Mouse (Mus musculus): Measurements from ENCODE around the gene Sik3.

Sik3 gene

DNA sequence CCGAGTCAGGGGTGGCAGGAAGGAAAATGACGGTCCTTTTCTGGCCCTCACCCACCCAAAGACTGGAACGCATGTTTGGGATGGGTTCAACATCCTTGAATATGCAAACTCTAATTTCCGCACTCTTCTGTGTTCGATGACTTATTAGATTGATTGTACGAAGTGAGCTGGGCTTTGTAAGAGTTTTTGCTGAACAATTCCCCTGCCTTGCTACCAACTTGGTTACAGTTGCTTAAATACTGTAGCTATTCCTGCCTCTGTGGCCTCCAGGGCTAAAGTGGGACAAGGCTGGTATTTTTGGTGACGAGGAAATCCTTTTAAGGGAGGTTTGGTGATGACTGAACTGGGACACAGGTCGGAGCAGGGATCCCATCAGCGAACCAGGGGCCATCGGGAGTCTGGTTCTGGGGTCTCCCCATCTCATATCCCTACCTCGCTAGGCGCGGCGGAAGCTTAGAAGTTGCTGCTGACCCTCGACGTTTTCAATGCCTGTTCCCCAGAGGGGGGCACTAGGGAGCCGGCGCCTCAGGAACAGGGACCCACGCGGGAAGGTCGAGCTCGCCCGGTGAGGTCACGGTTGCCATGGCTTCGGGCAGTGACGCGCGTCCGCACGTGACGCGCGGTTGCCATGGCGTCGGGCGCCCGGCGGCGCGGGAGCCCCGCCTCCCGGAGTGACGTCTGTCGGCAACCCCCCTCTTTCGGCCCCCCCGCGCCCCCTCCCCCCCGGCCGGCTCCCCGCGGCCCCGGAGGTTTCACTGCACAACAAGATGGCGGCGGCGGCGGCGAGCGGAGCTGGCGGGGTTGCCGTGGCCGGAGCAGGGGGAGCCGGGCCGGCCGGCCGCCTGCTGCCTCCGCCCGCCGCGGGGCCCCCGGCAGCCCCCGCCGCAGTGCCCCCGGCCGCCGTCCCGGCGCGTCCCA, at the start of gene Sik3, which contains the start of gene Pafah1b2:
TSS of gene Sik3 (plus strand) at position 730 of the 918 bp plus-strand sequence.
TSS of gene Pafah1b2 (minus strand) at position 600 of the 918 bp plus-strand sequence.
- DNase-seq (ENCODE audit: extremely low spot score, low read depth, low spot score) = peak; percentile 89

DNA sequence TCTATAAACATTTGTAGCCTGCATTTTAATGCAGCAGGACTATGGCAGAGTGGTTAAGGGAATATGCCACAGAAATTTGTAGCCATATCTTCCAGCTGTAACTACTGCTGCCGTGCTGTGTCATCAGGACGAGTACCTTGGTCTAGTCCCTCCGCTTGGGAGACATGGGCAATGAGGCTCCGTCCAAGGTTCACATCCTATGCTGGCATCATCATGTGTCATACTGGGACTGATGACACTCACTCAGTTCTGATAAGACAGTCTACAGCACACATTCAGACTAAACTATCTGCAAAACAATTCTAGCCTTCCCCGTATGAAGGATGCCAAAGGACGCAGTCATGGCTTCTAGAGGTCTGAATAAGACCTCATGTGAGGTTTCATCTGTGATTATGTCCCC, 49.0 kb upstream of the Sik3 start:
- no peak for DNase-seq (ENCODE audit: extremely low spot score, low read depth, low spot score)

DNA sequence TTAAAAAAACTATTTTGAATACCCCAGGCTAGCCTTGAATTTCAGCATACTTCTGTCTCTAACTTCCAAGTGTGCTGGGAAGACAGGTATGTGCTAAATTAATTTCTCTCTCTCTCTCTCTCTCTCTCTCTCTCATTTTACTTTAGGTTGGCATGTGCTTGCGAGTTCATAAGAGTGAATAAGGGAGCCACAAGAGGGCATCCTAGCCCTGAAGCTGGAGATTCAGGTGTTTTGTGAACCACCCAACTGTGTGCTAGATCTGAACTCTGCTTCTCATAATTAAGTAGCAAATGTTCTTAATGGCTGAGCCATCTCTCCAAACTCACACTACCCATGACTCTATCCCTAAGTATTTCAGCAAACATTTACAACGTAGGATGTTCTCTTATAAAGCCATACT, 35.7 kb upstream of the Sik3 start:
- DNase-seq (ENCODE audit: extremely low spot score, low read depth, low spot score) = no peak

- DNase-seq (ENCODE audit: extremely low spot score, low read depth, low spot score) = no peak
Observed at GRCm38 (mm10) chr9:45979778-45980177, 32.8 kb upstream of the Sik3 start.

DNA sequence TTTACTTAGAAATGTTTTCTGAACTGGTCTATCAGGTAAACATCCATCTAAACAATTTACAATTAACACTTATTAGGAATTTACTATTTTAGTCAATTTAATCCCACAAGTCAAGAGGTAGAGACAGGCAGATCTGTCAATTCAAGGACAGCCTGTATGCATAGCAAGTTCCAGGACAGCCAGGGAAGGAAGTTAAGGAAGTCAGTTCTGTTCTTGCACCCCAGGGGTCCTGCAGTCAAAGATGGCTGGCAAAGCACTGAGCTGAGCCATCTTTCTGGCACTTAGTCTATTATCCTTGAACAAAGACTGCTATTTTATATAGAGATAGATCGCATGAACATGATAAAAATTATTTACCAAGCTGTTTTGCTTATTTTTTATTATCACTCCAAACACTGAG, 32.0 kb upstream of the Sik3 start:
- DNase-seq (ENCODE audit: extremely low spot score, low read depth, low spot score) = no peak

DNA sequence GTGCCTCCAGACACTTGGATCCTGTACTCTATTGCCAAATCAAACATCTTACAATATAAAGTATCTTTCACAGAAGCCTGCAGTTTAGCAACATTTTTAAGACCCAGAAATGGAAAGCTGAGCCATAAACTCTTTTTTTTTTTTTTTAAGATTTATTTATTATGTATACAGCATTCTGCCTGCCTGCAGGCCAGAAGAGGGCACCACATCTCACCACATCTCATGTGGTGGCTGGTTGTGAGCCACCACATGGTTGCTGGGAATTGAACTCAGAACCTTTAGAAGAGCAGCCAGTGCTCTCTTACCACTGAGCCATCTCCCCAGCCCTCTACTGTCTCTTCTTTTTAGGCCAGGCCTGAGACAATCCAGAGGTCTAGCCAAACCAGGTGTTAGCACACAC, 31.3 kb upstream of the Sik3 start:
- no peak for DNase-seq (ENCODE audit: extremely low spot score, low read depth, low spot score)

DNA sequence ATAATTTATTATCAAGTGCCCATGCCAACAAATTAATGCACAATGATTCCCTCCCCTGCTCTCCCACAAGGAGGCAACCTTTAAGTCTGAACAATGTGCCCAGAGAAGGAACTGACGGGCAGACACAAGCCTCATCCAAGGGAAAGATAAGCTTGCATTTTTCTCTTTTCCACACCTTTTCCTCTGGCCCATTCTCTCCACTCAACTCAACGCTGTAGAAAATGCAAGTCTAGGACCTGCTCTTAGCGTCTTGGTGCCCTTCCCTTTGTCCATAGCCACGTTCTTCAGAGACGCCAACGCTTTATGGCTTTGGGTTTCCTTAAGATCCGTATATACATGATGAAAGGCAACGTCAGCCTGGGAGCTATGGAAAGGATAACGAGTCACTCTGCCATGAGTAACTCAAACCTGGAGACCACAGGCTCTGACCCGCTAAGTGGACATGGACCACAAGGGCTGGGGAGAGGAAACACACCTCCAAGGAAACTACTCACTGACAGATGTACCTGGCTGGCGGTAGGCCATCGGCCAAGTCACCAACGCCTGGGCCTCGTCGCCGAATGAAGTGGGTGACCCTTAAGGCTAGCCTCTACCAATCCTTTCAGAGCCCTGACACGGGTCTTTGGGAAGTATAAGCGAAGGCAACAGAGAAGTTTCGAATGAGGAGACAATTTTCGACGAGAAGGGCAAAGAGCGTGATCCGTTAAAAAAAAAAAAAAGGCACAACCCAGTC, 28.8 kb upstream of the Sik3 start:
- DNase-seq (ENCODE audit: extremely low spot score, low read depth, low spot score) = no peak

- peak; percentile 42 for DNase-seq (ENCODE audit: extremely low spot score, low read depth, low spot score)
Observed at GRCm38 (mm10) chr9:45984409-45985228, 28.0 kb upstream of the Sik3 start.

- DNase-seq (ENCODE audit: extremely low spot score, low read depth, low spot score) = no peak
Observed at GRCm38 (mm10) chr9:45985229-45985567, 27.4 kb upstream of the Sik3 start.

DNA sequence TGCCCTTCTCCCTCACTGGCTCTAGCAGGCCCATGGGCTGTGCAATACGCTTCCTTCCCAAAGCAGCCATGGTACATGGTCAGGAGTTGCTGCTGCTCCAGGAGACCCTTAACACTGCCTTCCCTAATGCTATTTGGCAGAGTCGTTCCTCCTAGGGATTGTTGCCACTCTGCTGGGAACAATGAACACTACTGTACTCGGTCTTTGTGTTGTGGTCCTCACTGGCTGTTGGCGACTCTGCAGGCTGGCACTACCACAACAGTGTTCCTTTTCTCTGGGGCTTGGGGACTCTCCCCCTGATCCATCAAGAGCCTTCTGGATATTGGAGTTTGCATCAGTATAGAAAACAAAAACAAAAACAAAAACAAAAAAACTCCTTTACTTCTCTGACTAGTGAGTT, 13.6 kb upstream of the Sik3 start:
- DNase-seq (ENCODE audit: extremely low spot score, low read depth, low spot score) = no peak

- peak; percentile 77 for DNase-seq (ENCODE audit: extremely low spot score, low read depth, low spot score)
Observed at GRCm38 (mm10) chr9:46003729-46004128, 8.9 kb upstream of the Sik3 start.

GRCm38 (mm10) chr9:46004529-46004928, 8.1 kb upstream of the Sik3 start:
- DNase-seq (ENCODE audit: extremely low spot score, low read depth, low spot score) = no peak

DNA sequence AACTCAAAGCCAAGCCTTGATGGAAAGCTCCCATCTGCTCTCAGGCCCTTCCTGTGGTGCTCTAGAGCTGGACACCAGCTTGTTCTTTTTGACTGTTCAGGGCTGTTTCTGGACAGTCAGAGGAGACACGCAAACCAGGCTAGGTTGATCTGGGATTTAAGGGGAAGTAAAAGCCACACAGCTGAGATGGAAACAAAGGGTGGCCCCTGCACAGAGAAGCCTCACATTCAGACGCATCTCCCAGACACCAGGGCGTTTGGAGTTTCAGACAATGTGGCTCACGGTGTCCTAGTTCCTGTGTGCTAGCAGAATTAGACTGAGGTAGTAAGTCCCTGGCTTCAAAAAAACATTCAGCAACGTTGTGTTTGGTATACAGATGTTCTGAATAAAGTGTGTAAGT, 6.4 kb upstream of the Sik3 start:
- no peak for DNase-seq (ENCODE audit: extremely low spot score, low read depth, low spot score)

GRCm38 (mm10) chr9:46008931-46009668, 3.5 kb upstream of the Sik3 start:
- no peak for DNase-seq (ENCODE audit: extremely low spot score, low read depth, low spot score)

DNA sequence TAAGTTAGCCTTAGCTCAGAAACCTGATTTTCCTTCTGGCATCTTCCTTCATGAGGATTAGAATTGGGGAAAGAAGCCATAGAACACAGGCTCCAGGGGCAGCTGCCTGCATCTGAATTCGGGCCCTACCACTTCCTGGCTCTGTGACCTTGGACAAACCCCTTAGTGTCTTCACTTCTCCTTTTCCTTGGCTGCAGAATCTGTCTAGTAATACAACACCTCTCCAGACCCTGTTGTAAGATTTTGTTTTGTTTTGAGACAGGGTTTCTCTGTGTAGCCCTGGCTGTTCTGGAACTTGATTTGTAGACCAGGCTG, 3.0 kb upstream of the Sik3 start:
- no peak for DNase-seq (ENCODE audit: extremely low spot score, low read depth, low spot score)

GRCm38 (mm10) chr9:46011094-46011970, 1.3 kb upstream of the Sik3 start:
- no peak for DNase-seq (ENCODE audit: extremely low spot score, low read depth, low spot score)

DNA sequence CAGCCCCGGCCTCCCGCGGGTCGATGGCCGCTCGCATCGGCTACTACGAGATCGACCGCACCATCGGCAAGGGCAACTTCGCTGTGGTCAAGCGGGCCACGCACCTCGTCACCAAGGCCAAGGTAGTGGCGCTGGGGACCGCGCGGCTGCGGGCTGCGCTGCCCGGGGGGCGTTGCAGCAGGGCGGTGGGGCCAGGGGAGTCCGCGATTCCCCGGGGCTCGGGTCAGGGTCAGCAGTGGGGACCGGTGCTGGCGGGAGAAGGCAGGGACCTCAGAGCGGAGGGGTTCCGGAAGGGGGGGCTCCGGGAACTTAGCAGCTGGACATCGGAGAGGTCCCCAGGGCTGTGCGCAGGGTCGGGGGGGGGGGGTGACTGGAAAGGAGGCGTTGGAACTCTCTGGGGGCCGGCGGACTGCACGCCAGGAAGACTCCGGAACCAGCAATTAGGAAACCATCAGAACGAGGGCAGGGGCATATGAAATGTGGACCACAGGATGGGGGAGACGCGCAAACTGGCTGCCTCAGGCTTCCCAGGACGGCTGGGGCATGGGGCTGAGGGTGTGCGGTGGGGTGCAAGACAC, 478 bp downstream of the Sik3 start:
- no peak for DNase-seq (ENCODE audit: extremely low spot score, low read depth, low spot score)

DNA sequence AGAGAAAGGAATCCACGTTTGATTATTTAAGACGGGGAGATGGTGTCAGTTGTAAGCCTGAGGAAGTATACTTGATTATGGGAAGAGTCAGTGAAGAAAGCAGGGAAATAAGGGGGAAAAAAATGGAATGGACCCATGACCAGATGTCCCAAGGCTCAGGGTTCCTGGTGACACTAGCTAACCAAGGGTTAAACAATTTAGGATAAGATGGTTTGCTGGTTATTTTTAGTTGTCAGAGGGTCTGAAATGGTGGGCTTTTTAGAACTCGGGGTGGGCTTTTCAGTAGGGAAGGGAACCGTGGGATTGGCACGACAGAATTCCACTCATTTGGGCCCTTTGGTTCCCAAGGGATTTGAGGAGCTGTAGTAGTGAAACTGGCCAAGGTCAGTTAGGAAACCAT, 996 bp downstream of the Sik3 start:
- no peak for DNase-seq (ENCODE audit: extremely low spot score, low read depth, low spot score)

DNA sequence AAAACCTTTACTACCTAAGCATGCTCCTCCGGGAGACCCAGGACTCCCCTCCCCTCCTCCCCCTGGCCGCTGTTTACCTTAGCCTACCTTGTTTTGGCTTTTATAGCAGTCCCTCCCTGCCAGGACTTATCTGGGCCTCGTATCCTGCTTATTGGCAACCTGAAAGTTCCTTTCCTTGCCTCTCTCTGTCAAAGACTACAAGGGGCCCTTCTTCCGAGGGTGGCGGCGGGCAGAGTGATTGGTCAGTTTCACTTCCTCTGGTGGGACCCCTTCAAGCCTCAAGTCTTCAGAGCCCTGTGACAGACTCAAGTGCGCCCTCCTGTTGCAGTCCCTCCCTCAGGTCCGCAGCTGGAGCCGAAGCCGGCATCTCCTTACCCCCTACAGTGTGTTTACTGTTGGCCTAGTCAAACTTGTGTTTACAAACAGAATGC, 1.6 kb downstream of the Sik3 start:
- DNase-seq (ENCODE audit: extremely low spot score, low read depth, low spot score) = no peak

Data from hindlimb bud, embryonic 11.5 days (tissue).